Mouse (Mus musculus) E14TG2a.4 (cell line): ENCODE results near the gene Prlhr.

ENCODE experiments used
- H3K27me3 ChIP-seq: 2 replicates; pipeline ENCODE4 v1.6.1; 2014; ENCODE audit warnings: low read length, control low read depth; ENCODE audit not compliant: insufficient read depth
- H3K36me3 ChIP-seq: 2 replicates; pipeline ENCODE4 v1.6.1; 2014; ENCODE audit warnings: low read length, control low read depth; ENCODE audit not compliant: insufficient read depth
- H3K4me1 ChIP-seq: replicated peaks from 2 replicates; pipeline ENCODE4 v1.6.1; 2014; ENCODE audit warnings: low read depth, low read length, control low read depth
- H3K4me3 ChIP-seq: replicated peaks from 2 replicates; pipeline ENCODE4 v1.5.1; 2014; ENCODE audit warnings: mild to moderate bottlenecking, low read length
- H3K9me3 ChIP-seq: 2 replicates; pipeline ENCODE4 v1.6.1; 2014; ENCODE audit warnings: low read length, control low read depth
- CTCF ChIP-seq: conservative IDR thresholded peaks from 2 replicates; pipeline ENCODE4 v1.5.1; 2014; ENCODE audit warnings: low read length
- NANOG ChIP-seq: IDR thresholded peaks from 2 replicates; pipeline ENCODE4 v1.6.1; 2014; ENCODE audit warnings: borderline replicate concordance, low read length, mixed read lengths
- POU5F1 ChIP-seq: IDR thresholded peaks from 2 replicates; pipeline ENCODE4 v1.6.1; 2014; ENCODE audit warnings: low read length, borderline replicate concordance

Prlhr gene

GRCm38 (mm10) chr19:60468846-60469245 lies 742 bp upstream of the Prlhr start:
- Histone ChIP-seq H3K4me1 (peaks cover 9% of the 10 kb centered on the region), H3K9me3 (peaks cover 57% of the 10 kb centered on the region), H3K27me3 (peaks cover 39% of the 10 kb centered on the region), H3K4me3 (no peak overlapping the region), H3K36me3 (no peaks in the 10 kb centered on the region)
- no peak for TF ChIP-seq CTCF
- TF ChIP-seq NANOG = no peak
- TF ChIP-seq POU5F1 = no peak

DNA sequence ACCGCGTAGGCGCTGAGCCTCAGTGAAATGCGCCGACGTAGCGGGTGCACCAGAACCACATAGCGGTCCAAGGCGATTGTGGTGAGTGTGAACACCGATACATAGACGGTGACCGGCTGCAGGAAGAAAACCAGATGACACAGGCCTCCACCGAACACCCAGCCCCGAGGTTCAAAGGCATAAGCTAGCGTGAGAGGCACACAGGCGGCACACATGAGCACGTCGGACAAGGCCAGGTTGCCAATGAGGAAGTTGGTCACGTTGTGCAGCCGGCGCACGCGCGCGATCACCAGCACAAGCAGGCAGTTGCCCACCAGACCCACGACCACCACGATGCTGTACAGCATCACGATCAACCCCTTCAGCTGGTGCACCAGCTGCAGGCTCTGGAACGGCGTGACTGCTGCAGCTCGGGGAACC lies 506 bp downstream of the Prlhr start:
- no peak for TF ChIP-seq NANOG
- TF ChIP-seq CTCF = no peak
- no peak for TF ChIP-seq POU5F1
- H3K4me3 ChIP-seq = peak overlapping the region; percentile 73
- H3K36me3 ChIP-seq = no peaks in the 10 kb centered on the region
- H3K27me3 ChIP-seq = peaks cover 44% of the 10 kb centered on the region
- peaks cover 50% of the 10 kb centered on the region for H3K9me3 ChIP-seq
- peaks cover 9% of the 10 kb centered on the region for H3K4me1 ChIP-seq

DNA sequence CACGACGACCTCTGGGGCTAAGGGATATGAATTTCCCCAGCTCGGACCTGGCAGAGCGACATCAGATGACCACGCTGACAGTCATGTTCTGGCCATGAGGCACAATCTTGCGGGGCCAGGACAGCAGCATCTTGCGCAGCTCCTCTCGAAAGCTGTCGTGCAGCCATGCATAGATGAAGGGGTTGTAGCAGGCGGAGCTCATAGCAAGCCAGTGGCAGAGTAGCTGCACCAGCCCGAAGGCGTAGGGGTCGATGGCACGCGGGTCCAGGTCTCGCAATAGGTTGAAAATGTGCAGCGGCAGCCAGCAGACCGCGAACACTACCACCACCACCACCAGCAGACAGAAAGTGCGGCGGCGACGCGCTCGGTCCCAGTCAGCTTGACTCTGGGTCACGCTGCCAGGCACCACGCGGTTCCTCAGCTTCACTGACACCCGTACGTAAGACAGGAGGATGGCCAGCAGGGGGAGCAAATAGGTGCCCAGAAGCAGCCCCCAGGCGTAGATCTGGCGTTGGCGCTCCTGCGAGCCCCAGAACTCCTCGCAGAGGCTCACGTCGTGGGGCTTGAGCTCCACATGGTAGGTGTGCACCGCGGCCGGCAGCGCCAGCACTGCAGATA lies 1.0 kb downstream of the Prlhr start:
- Histone ChIP-seq H3K4me1 (peaks cover 9% of the 10 kb centered on the region), H3K4me3 (peak overlapping the region; percentile 73), H3K9me3 (peaks cover 44% of the 10 kb centered on the region), H3K36me3 (no peaks in the 10 kb centered on the region), H3K27me3 (peaks cover 44% of the 10 kb centered on the region)
- TF ChIP-seq CTCF (peak; percentile 44), NANOG (no peak)

GRCm38 (mm10) chr19:60465726-60466125 lies 2.4 kb downstream of the Prlhr start:
- no peaks in the 10 kb centered on the region for H3K36me3 ChIP-seq
- TF ChIP-seq CTCF (no peak), NANOG (no peak), POU5F1 (no peak)
- peaks cover 48% of the 10 kb centered on the region for H3K27me3 ChIP-seq

DNA sequence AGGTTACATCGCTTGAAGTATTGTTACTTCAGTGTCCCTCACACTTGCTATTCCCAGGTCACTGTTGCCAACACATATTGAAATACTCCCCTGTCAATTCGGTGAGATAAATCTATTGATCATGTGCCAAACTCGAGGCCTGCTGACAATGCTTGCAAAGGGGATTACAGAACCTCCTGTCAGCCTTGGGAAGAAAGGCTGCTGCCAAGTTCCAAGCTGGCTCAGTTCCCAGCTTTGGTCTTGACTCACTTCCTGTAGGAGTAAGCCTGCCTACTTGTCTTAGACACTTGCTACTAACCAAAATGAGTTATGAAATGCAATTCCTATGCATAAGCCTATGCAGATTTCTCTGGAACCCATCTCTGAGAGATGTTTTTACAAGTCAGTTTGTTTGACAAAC lies 4.2 kb downstream of the Prlhr start:
- Histone ChIP-seq H3K4me1 (peaks cover 9% of the 10 kb centered on the region), H3K4me3 (no peak overlapping the region), H3K9me3 (peaks cover 13% of the 10 kb centered on the region), H3K36me3 (no peaks in the 10 kb centered on the region), H3K27me3 (peaks cover 48% of the 10 kb centered on the region)
- no peak for TF ChIP-seq POU5F1
- no peak for TF ChIP-seq CTCF
- TF ChIP-seq NANOG = no peak

More at GRCm38 (mm10) chr19:60465726-60466125, 2.4 kb downstream of the Prlhr start:
- peaks cover 9% of the 10 kb centered on the region for H3K4me1 ChIP-seq
- peaks cover 31% of the 10 kb centered on the region for H3K9me3 ChIP-seq
- H3K4me3 ChIP-seq = no peak overlapping the region

DNA sequence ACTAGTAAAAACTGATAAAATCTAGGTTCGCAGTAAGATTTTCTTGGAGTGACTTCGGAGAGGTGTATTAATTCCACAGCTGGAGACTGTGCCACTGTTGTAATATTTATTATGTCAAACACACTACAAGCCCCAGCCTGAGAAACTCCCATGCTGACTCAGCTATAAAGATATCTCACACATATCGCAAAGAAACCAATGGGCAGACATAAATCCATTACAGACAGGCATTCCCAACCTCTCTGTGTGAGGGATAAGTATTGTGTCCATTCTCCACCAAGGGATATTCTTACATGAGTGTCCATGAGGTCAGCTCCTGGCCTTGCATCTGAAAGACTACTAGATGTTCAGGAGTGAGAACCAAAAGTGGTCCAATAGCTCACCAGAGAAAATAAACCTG lies 4.7 kb downstream of the Prlhr start:
- TF ChIP-seq NANOG (no peak), POU5F1 (no peak), CTCF (no peak)
- H3K4me3 ChIP-seq = no peak overlapping the region
- peaks cover 9% of the 10 kb centered on the region for H3K9me3 ChIP-seq
- H3K36me3 ChIP-seq = no peaks in the 10 kb centered on the region
- peaks cover 44% of the 10 kb centered on the region for H3K27me3 ChIP-seq
- H3K4me1 ChIP-seq = peaks cover 9% of the 10 kb centered on the region

- no peaks in the 10 kb centered on the region for H3K9me3 ChIP-seq
- no peaks in the 10 kb centered on the region for H3K36me3 ChIP-seq
- H3K27me3 ChIP-seq = peaks cover 25% of the 10 kb centered on the region
- no peak for TF ChIP-seq CTCF
- no peak for TF ChIP-seq POU5F1
- TF ChIP-seq NANOG = no peak
- H3K4me1 ChIP-seq = no peaks in the 10 kb centered on the region
- H3K4me3 ChIP-seq = no peak overlapping the region
Observed at GRCm38 (mm10) chr19:60461476-60461875, 6.6 kb downstream of the Prlhr start.

- peaks cover 13% of the 10 kb centered on the region for H3K27me3 ChIP-seq
- H3K36me3 ChIP-seq = no peaks in the 10 kb centered on the region
- TF ChIP-seq POU5F1 = no peak
- no peak for TF ChIP-seq NANOG
- no peak for TF ChIP-seq CTCF
- no peaks in the 10 kb centered on the region for H3K9me3 ChIP-seq
- H3K4me1 ChIP-seq = no peaks in the 10 kb centered on the region
- H3K4me3 ChIP-seq = no peak overlapping the region
Observed at GRCm38 (mm10) chr19:60459680-60460079, 8.4 kb downstream of the Prlhr start.

- H3K9me3 ChIP-seq = no peaks in the 10 kb centered on the region
- peaks cover 11% of the 10 kb centered on the region for H3K27me3 ChIP-seq
- H3K4me3 ChIP-seq = no peak overlapping the region
- H3K4me1 ChIP-seq = no peaks in the 10 kb centered on the region
- no peak for TF ChIP-seq NANOG
- TF ChIP-seq CTCF = no peak
- no peak for TF ChIP-seq POU5F1
- H3K36me3 ChIP-seq = no peaks in the 10 kb centered on the region
Observed at GRCm38 (mm10) chr19:60459071-60459470, 9.0 kb downstream of the Prlhr start.
